Mouse (Mus musculus) c-Kit-positive CD71-positive TER-119-negative erythroid progenitor cells, embryonic 14.5 days (primary cell): ENCODE measurements around the gene 1700003E16Rik.

Experiments
- DNase-seq: peaks from one replicate; pipeline ENCODE4 v3.0.0-alpha.2; 2013; ENCODE audit warnings: low read depth

The 1700003E16Rik gene

DNA sequence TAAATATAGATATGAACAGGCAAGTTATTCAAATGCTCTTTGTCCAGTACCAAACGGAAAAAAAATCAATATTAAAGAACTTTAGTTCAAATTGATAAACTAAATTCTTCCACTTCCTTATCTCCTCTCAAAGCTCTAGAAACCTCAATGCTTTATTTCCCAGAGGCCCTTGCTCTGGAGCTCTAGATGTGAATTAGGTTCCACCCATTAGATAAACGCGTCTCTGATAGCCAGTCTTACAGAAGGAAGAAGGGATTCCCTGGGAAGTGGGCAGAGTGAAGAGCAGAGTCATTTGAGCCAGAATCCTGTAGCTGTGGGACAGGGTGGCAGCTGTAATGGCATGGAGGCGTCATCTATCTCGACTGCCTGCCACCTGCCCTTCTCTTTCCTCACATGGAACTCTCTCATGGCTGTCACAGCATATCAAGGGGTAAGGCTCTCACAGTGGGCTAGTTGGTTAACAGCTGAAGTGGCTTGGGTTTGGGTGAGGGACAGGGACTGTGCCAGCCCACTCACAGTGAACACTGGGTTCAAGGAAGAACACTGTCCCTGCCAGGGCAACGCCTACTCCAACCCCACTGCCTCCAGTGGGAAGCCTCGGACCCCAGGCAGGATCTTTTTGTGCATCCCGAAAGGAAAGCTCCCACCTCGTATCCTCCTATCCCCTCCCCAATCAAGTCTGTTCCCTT is 51.3 kb downstream of the 1700003E16Rik start:
- no peak for DNase-seq

DNA sequence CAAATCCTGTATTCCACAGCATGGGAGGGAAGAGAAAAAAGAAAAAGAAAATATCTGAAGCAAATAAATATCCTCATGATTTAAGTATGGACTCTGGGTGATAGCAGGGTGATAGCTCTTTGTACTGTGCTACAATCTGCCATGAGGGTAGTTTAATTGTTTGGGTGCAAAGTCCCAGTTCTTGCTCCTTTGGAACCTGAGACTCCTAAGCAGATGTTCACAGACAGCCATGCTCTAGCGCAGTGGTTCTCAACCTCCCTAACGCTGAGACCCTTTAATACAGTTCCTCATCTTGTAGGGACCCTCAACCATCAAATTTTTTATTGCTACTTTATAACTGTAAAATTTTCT is 51.8 kb downstream of the 1700003E16Rik start:
- no peak for DNase-seq

DNA sequence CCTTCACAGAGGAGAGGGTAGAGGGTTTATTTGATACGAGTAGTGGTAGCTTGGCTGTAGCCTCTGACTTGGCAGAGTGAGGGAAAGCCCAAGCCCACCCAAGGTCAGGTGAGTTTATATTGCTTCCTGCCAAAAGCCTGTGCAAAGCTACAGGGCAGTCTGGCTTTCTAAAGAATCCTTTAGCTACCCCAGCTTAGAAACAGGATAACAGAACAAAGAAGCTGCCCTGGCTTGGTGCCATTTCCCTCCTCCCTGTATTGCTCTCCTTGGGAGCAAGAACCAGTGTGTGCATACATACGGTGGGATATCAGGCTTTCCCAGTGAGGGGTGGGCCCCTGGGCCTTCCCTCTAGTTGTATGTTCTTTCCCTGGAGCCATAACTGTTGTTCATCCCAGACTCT is 54.3 kb downstream of the 1700003E16Rik start:
- no peak for DNase-seq

DNA sequence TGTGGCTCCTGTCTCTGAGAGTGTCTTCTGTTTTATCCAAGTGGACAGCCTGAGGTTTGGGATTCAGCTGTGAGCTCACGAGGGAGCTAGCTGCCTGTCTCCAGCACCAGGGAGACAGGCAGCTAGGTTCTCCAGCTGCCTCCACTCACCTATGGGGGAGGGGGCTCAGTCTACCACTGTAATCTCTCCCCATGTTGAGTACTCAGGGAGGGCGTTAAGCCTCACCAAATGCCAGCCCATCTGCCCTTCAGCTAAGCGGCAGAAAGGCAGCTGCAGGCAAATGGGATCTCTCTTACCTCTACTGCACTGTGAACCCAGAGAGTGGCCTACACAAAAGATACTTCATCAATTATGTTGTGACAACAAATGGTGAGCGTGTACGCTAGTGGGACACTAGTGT is 55.3 kb downstream of the 1700003E16Rik start:
- DNase-seq: no peak
